Mouse (Mus musculus) Muller cell, postnatal 12 days (primary cell): ENCODE data around the gene Aqr.
"Not testable (repeated sequence)": the region's sequence is repeated elsewhere in the genome, so short reads cannot be mapped to it uniquely, and the experiment has no call there.

Source experiments
- DNase-seq: peaks from one replicate; pipeline ENCODE4 v3.0.0-alpha.2; 2015; ENCODE audit errors: inconsistent ontology term

The Aqr gene

GRCm38 (mm10) chr2:114186924-114187323, at the start of gene Aqr:
Gene Aqr, minus strand, starts transcription at chr2:114187024.
- not testable (repeated sequence) for DNase-seq

DNA sequence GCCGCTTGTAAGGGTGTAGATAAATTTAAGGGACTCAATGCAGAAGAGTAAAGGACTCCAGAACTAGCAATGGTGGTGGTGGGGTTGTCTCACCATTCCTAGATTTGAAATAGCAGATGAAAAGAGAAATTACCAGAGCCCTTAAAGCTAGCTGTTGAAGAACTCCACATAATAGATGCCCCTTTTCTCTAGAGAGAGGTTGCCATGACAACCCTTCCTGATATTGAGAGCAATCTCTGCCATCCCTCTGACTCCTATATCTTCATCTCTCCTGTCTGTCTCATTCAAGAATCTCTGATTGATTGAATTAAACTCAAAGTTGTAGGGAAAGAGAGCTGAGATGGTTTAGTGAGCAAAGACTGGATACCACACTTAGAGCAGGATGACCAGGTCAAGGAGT, 49.7 kb upstream of the Aqr start:
- no peak for DNase-seq

DNA sequence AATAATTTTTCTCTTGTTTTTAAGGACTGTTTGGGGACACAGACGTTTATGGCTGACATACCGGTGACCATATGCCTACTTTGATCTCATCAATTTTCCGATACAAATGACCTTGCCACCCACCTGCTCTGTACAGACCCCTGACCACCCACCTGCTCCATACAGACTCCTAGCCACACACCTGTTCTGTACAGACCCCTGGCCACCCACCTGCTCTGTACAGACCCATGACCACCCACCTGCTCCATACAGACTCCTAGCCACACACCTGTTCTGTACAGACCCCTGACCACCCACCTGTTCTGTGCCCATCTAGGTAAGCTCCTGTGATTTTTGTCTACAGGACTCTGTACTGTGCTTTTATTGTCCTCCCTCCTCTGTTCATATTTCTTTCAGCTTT, 48.8 kb upstream of the Aqr start:
- no peak for DNase-seq

DNA sequence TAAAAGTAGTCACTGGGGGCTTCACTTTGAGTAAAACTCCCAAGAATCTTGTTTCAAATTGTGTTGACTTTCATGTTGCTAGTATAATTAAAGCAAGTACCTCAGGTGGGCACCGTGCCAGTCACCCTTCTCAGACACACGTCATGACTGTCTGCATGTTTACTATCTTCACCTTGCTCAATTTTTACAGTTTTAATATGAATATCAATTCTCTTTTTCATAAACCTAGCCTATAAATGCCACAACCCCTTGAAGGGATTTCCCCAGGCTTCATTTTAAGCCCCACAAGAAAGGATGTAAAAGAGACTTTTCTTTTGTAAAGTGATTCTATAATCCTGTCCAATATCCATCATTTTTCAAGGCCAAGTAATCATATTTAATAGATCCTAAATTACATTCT, 44.4 kb upstream of the Aqr start:
- no peak for DNase-seq

GRCm38 (mm10) chr2:114228672-114229071, 41.8 kb upstream of the Aqr start:
- no peak for DNase-seq

DNA sequence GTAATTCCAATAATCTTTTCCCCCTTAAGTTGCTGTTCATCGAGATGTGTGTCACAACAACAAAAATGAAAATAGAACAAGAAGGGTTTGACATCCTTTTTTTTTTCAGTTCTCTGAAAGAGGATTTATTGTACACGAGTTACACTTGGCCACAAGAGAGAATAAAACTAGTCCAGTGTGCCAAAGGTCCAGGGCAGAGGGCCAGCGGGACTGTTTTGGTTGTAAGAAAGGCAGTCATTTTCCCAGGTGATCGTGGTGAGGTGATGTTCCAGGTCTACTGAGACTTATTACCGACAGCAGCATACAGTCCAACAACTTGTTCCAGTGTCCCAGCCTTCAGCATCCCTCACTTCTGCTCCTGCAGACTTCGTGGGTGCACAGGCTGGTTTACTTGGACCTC, 18.2 kb upstream of the Aqr start:
- DNase-seq: no peak

GRCm38 (mm10) chr2:114201574-114201973, 14.8 kb upstream of the Aqr start:
- DNase-seq: no peak

DNA sequence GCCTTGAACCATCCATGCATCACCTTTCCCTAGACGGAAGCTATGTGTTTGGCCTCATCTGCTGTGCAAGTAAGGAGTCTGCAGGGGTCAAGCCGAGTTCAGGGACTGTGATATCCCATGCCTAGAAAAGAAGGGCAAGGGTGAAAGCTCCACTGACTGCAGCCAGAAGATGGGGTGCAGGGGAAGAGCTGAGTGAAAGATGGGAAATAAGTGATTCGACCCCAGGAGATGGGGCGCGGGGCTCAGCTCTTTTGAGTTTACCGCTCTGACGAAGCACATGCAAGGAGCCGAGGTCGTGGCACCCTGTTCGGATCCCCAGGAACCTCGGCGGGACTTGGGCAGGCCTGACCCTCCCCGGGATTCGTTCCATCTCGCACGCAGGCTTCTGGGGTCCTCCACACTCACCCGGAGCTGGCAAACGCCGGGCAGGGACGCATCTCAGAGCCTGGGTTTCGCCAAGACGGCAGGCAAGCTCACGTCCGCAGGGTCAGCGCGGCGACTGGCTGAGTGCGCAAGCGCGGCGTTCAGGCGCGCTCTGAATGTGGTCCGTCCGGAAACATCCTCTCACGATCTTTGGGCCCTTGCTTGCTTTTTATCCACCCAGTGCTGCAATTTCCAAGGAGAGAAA, 14.2 kb upstream of the Aqr start, which contains the start of gene Zfp770:
TSS of gene Zfp770 (minus strand) at position 538 of the 628 bp plus-strand sequence.
- DNase-seq: peak; percentile 81

DNA sequence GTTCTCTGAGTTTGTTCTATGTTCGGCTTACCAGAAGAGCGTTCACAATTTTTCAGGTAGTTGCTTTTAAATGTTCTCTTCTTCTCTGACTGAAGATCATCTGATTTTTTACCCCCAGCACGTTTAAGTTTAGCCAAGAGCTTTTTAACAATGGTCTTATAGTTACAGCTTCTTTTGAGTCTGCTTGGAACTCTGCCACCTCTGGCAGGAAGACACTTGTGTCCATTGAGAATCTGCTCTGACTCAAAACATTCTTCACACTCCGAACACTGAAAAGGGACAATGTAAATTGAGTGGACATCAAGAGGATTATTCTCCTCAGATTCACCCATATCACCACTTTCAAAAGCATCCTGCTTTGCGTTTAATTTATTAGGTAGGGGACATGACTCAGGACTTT, 9.6 kb upstream of the Aqr start:
- DNase-seq: peak; percentile 75

- no peak for DNase-seq
Observed at GRCm38 (mm10) chr2:114177802-114178733, 8.8 kb downstream of the Aqr start.

DNA sequence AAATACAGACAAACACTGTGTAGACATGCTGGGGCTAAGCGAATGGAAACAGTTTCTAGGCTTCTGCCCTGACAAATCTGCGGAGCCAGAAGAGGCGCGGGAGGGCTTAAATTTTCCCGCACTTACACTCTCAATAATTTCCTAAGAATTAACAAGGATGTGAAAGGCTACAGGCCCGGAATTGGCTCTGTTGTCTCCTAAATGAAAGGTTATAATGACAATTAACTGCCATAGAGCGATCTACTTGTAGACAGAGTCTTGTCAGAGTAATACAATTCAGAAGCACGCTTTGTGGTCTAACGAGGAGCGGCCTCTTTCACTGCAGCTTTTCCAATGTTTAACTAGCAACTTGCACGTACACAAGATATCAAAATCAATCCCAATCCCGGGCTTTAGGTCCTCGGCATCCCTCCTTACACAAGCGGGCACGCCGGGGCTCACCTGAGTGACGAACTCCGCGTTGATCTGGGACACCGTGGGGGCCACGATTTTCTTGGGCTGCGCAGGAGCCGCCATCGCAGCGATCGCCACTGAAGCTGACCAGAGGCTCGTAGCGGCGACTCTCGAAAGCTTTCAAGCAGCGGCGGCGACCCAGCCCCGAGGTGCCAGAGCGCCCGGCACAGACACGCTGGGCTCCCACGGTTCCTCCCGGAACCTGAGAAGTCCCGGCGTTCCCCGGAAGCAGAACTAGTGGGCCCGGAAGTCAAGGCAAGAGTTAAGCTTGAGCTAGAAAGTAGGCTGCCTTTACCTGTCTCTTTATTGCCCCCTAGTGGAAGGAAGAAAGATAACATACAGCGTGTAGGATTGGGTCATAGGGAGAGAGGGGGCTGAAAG, 12.0 kb downstream of the Aqr start:
- peak; percentile 84 for DNase-seq

- no peak for DNase-seq
Observed at GRCm38 (mm10) chr2:114173248-114173647, 13.6 kb downstream of the Aqr start.

- no peak for DNase-seq
Observed at GRCm38 (mm10) chr2:114167837-114168236, 19.0 kb downstream of the Aqr start.

GRCm38 (mm10) chr2:114161978-114162377, 24.8 kb downstream of the Aqr start:
- DNase-seq: no peak

DNA sequence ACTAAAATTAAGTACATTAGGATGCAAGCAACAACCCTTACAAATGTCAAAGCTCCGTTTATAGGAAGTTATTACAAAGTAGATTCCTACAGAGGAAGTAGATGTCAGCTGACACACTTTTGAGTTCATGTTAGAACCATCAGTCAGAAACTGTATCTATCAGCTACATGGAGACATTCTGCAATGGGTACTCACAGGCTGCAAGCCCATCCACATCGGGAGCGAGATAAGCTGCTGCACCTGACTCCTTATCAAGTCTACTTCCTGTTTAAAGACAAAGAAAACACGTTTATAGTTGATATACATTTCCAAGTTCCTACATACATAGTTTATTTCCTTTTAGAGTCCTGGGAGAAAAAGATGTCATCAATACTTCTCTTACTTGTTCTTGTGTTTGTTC, 29.5 kb downstream of the Aqr start:
- no peak for DNase-seq

DNA sequence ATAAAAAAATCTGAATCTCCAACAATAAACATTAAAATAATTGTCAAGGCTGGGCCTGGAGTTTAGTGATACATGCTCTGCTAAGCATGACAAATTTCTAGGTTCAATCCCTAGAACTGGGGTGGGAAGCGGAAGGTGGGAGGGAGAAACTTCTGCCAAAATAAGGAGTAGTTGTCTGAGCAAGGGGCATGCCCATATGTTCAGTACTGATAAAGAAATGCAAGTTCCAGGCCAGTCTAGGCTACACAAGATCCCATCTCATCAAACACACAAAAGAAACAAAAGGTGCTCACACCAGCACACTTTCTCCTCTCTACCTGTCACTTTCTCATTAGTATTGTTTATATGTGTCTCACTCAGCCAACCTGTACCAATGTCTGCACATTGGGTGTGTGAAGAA, 30.2 kb downstream of the Aqr start:
- no peak for DNase-seq

- no peak for DNase-seq
Observed at GRCm38 (mm10) chr2:114153247-114153646, 33.6 kb downstream of the Aqr start.

- DNase-seq: no peak
Observed at GRCm38 (mm10) chr2:114146864-114147458, 39.9 kb downstream of the Aqr start.

GRCm38 (mm10) chr2:114145315-114145801, 41.5 kb downstream of the Aqr start:
- DNase-seq: peak; percentile 12

DNA sequence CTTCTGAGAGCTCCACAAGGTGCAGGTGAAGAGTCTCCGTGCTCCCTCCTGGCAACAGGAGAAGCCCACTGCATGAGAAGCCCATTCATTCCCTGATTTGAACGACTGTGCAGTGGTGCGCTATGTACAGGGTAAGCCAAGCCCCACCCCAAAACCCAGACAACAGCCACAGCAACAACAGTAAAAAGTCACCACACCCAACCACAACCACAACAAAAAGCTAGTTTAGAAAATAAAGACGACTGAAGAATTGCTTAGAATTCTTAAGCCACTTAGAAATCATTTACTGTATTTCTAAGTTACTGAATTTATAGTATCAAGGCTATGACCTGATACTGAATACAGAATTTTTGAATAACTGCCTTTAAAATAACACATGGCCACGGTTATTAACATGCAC, 41.9 kb downstream of the Aqr start:
- DNase-seq: no peak

- DNase-seq: no peak
Observed at GRCm38 (mm10) chr2:114143842-114144241, 43.0 kb downstream of the Aqr start.

- DNase-seq: no peak
Observed at GRCm38 (mm10) chr2:114136755-114137154, 50.1 kb downstream of the Aqr start.
